Mouse (Mus musculus) induced T-regulatory cell, adult 2 months (primary cell): Measurements from ENCODE around the gene Ifrd1.

ENCODE experiments used
- DNase-seq: peaks from one replicate; pipeline ENCODE4 v3.0.0-alpha.2; 2012; ENCODE audit warnings: low read depth

The Ifrd1 gene

DNA sequence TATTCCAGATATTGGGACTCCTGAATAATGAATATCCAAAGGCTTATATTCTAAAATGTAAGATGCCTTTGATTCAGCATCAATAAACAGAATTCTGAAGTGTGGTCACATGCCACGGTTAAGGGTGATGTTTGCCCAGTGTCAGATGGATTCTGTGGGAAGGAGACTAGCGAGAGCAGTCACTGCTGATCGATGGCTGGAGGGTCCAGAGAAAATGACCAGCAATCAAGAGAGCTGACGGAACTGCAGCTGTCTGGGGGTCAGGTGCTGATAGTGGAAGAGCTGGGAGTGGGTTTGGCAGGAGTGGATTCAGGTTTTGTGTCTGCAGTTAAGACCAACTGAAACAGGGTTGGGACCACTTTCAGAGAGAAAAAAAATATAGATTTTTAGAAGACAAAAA, 5.1 kb downstream of the Ifrd1 start:
- no peak for DNase-seq

DNA sequence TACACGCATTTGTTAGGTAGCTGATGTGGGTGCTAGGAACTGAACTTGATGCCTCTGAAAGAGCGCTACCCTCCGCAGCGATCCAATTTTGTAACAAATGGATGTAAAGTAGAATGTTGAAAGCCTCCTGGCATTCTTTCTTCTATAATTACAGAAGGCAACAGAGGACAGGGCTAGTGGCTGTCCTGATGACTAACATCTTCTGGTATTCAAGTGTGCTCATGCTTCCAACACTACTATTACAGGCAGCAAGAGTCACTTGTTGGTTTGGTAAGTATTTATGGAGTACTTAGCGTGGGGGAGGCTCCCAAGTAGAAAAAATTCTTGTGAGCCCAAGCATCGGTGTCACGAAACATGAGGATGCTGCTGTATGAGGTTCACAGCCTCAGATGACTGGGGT, 9.1 kb downstream of the Ifrd1 start:
- no peak for DNase-seq

DNA sequence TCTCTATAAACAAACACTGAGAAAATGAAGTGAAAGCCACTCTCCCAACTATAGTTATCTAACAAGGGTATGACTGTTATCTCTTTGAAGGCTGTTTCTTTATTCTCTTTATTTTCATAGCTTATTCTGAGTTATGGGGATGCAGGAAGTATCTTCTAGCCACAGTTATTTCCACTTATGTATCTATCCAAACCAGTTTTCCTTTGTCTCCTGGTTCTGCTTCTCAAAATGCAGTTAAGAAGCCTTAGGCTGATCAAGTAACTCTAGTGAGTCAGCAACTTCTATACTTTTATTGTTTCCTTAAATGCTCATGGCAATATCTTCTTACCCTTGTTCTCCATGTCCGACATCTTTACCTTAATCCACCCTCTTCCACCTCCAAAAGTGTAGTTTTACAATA, 16.1 kb downstream of the Ifrd1 start:
- no peak for DNase-seq

DNA sequence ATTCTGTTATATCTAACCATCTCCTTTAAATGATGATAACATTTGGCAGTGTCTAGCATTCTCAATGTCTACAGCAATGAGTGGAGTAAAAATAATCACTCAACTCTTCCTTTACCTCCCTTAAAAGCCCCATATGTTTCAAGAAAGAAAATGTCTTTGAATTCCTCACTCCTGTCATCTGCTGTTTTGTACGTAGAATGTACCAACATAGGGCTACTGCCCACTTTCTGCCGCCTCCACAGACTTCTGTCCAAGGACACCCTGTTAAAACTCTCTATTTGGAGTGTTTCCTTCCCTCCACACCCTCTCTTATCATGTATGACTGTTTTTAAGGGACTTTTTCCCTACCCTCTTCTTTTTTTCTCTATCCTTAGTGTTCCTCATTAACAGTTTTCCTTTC, 16.7 kb downstream of the Ifrd1 start:
- no peak for DNase-seq

DNA sequence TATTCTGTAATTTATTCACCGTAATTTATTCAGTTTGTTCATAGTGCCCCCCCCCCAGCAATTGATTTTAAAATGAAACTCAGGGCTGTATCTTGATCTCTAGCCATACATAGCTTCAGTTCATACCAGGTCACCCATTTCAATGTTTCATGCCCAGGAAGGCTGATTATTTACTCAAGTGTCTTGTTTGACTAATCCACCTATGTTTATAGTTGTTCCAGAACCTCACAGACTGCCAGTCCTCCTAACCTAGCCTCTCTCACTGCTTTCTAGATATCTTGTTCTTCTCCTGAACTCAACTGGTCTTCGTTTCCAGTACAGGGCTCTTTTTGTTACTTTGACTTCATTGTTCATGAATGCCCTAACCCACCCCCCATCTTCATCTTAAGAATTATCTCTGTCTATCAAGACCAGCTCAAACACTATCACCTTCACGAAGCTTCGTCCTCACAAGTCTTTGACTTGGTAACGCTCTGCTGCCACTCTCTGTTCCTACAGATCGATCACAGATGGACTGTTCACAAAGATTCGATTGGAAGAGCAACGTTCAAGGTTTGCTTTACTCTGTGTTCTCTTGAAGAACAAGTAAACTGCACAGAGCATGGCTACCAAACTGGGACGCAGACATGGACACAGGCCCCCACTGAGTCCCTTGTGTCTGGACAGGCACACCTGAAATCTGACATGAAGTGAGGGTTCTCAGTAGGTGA, 24.0 kb downstream of the Ifrd1 start:
- peak; percentile 39 for DNase-seq

DNA sequence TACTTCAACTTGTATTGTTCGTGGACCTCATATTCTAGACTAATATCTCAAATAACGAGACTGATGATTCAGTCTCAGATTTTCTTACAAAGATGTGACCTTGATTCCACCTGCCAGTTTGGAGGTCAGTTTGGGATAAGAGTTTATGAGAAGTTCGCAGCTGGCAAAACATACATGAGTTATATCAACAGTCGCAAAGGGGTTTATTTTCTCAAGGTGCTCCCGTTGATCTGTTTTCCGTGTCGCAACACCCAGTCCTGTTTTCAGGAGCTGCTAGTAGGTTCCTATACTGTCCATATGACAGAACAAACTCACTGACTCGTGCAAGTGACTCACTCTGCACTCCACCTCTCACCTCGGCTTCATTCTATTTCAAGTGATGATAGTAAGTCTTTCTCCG, 24.6 kb downstream of the Ifrd1 start:
- DNase-seq = no peak

DNA sequence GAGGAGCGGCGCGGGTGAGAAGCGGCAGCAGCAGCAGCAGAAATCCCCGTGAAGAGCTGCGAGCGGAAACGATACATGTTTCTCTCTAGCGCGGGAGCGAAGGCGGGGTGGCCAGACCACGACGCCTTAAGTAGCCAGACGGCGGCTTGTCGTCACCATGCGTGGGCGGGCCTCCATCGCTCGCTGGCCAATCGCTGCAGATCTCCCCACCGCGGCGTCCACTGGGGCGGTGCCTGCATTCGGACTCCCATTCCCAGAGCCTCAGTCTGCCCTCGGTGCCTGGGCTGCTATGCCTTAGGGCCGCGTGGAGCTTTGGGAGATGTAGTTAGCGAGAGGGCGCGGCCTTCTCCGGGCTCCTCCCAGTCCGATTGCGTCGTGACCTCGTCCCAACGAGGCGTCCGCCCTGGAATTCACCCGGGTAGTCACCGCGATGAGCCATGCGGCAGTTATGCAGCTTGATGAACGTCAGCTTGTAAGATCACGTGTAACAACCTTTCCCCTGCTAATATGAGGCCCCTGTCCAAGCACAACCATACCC, 25.2 kb downstream of the Ifrd1 start:
- DNase-seq = peak; percentile 99

DNA sequence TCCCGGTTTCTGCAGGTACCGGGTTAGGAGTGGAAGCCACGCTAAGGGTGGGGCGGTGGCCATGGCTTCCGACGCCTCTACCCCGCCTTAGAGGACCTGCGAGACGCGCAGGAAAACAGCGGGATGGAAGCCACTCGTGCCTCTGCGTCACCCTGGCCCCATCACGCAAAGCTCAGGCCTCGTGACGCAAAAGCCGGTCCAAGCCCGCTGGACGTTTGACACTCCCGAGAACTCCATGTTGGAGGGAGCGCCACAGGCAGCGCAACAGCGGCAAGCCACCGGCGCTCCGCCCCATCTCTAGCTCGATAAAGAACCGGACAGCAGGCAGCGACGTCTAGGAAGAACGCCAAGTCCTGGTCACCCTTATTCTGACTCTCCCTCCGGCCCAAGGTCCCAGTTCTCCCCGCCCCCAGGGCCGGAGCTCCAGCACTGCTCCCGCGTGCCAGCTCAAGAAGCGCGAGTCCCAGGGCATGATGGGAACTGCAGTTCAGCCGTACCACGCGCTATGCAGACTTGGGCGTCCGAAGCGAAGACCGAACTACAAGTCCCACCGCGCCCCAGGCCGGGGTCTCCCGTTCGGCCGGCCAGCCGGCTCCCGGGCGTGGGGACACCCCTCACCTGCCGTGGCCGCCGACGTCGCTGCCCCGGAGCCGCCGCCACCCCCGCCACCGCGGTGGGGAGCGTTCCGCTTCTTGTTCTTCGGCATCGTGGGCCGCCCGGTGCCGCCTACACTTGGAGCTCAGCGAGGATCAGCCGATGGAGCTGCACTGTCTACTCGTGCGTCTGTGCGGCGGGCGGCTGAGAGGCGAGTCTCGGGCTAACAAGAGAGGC, 25.8 kb downstream of the Ifrd1 start:
- peak; percentile 90 for DNase-seq

DNA sequence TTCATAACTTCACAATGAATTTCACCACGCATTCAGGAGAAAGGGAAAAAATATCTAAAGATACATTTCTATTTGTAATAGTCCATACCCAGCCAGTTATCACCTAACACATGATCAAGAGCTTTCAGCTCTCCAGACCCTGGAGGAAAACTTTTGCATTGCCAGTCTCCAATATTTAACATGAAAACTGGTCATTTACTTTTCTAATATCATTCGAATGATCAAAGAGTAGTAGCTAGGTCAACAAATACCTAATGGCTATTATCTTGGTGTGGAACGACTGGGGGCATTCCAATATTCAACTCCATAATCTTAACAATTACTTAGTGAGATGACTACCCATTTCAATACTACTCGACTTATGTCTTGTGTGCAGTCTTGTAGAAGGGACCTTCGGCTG, 26.7 kb downstream of the Ifrd1 start:
- no peak for DNase-seq

DNA sequence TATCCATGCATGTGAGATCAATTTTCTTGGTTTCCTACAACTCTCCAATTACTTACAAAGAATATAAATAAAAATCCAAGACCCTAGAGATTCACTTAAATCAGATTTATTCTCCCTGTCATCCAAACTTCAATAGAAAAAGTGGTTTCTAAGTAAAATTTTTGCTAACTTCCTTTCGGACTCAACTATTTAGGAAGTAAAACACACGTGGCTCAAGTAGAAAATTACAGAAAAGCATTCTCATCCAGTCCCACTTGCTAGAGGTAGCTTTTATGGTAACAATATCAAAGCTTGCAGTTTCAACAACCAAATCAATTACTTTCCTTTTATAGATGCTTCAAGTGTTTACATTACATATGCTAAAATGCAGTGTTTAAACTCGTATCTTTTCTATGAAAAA, 27.4 kb downstream of the Ifrd1 start:
- DNase-seq = peak; percentile 45

DNA sequence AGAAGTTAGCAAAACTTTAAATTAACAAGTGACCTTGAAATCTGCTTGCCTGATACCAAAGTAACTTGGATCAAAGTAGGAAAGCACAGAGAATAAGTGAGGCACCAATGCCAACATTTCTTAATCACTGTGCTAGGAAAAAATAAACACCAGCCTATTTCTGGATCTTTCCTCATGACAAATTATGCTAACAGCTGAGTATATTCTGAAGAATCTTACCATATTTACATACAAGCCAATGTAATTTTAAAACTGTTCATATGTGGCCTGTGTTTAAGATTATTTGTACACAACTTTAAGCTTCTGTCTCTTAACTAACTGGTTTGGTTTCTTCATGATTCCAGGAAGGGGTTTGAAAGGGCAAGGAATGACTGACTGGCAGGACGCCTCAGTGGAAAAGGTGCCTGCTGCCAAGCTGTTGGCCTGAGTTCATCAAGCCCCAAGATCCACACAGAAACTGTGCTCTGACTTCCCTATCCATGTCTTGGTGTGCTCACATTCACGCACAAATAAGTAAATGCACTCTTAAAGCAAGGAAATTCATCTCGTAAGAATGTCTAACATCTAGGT, 28.2 kb downstream of the Ifrd1 start:
- peak; percentile 41 for DNase-seq

DNA sequence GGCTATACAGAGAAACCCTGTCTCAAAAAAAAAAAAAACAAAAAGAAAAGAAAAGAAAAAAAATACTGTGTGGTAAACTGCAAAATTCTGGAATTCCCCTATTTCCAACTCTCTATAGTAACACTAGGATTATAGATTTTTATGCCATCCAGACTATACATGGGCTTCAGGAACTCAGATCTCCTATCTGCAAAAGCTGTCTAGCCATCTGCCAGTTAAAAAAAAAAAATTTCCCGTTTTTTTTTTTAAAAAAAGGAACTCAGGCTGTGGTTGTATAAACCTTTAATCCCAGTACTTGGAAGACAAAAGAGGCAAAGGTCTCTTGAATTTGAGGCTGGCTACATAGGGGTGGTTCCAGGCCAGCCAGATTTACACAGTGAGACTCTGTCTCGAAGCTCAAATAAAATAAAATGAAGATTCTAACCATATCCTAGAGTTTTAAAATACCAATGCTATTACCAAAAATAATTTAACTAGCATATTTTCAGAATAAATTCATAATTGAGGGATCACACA, 29.8 kb downstream of the Ifrd1 start:
- no peak for DNase-seq

DNA sequence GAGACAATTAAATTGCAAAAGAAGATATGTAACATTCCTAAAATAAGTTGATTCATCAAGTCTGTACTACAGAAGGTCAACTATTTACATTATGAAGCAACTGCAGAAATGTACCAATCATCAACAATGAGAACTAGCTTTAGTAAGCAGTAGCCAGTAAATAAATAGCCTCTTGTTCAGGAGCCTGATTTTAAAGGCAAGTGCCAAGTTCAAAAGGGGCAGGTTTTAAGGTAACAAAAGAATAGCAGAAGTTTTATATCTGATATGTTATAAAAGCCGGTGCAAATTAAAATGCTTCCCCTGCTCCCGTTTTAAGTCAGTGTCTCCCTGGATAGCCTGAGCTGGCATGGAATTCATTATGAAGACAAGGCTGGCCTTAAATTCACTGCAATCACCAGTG, 30.5 kb downstream of the Ifrd1 start:
- DNase-seq = peak; percentile 19

DNA sequence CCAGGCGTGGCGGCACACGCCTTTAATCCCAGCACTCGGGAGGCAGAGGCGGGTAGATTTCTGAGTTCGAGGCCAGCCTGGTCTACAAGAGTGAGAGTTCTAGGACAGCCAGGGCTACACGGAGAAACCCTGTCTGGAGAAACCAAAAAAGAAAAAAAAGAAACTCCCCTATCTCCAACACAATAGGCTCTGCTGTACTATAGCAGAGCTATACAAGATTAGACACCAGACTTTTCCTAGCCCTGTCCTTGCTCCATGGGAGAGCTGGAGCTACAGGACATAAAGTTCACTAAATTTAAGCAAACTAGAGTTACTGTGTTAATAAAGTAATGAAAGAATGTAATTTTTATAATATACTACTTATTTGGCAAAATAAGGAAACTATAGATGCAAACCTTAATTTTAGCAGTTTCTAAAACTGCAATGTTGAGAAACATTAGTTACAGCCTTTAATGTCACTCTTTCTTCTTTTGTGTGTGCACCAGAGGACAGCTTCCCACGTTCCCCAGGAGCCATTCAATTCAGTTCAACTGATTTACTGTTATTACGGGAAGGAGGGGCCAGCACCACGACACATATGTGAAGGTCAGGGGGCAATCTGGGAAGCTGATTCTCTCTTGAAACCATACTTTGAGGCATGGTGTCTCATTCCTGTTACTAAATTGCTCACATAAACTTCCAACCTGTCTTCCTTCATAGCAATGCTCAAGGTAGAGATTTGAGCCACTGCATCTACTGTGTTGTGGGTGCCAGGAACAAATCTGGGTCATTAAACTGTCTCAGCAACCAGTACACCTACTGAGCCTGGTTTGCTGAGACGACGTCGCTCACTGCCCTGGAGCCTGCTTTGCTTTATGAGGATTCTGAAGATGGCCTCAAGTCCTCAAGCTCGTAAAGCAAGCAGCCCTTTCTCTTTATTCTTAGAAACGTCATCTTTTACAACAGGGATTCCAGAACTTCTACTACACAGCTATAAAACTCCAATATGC, 33.1 kb downstream of the Ifrd1 start:
- DNase-seq = peak; percentile 10

DNA sequence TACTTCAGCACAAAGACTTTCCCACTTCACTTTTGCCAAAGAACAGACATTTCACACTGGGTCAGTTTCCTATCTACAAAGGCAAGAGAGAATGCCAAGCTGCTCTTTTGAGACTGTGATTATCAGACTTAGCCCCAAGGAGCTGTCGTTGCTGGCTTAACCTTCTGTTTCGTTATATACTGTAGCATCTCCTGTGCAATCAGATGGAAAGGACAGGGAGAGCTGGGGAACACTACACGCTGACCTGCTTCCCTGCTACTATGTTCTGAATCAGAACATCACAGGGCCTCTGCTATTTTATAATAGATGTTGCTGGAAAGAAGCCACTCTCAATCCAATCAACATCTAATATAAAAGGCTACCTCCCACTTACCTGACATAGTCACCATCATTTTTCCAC, 39.3 kb downstream of the Ifrd1 start:
- DNase-seq = no peak

DNA sequence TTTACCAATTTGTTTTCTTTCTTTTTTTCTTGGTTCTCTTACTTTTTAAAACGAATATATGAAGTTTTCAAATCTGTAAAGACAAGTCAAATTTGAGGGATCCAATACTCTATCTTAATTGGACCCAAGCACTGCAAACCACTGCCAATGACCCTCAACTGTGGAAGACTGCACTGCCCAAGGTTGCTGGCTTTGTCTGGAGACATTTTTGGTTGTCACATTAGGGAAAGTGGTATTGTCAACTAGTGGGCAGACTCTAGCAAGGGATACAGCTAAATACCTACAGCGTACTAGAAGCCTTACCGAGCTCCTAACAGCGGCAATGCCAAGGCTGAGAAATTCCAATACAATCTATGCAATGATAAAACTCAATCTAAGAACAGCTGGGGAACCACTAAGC, 40.4 kb downstream of the Ifrd1 start:
- DNase-seq = no peak

DNA sequence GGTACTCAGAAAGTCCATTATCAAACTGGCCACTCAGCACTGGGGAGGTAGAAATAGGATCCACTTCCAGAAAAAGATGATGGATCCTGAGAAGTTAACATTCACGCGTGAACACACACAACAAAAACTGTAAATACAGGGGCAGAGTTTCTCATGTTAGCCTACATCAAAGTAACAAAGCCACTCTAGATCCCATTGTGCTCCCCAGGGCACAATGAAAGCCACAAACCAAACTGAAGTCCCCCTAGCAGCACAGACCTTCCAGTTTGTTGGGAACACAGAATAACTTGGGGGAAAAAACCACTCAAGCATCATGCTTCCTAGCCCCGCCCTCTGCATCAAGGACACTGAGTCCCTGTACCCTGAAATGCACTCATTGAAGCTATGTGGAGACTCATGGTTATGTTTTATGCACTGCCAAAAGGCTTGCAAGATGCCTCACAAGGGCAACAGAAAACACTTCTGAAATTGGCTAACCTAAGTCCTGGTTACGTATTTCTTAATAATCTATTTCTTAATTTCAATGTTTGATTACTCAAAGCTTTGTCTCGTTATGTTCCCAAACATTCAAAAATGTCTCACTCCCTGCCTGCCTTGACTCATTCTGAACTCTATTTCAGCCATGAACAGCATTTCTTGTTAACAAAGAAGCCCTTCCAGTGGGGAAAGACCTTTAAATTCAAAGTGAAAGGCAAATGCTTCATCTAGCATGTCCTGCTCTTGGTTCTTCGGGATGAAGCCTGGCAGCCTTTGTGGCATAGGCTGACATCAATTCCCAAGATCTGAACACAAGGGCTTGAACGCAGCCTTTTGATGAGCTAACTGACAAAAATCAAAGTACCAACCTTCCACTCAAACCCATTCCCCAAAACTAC, 45.9 kb downstream of the Ifrd1 start:
- peak; percentile 13 for DNase-seq

DNA sequence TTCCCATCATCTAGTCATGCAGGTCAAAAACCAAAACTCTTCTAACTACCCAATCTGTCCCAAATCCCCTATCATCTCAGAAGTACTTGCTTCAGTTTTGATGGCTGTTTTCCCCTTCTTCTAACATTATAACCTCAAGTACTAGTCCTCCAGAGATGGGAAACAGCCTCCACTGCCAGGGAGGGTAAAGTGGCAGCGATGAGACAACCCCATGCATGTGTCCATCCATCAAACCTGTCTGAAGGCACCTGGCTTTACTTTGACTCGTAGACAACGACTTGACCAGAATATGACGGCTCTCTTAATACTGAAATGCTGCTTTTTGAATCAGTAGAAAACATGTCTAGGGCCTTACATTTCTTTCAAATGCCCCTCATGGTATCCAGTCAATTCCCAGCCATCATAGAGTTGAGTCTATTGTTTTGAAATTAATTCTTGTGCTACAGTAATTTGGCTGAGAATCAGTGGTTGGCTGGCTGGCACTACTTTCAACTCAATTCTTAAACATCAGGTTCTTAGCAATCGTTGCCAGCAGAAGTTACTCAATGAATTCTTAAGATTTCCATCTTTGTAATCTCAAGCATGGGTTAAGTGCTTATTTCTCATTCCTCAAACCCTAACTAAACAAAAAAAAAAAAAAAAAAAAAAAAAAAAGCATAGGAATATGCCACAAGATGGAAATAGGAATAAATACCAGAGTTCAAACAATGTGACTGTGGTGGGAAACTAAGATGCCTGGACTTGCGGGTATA, 47.6 kb downstream of the Ifrd1 start:
- DNase-seq = peak; percentile 21

DNA sequence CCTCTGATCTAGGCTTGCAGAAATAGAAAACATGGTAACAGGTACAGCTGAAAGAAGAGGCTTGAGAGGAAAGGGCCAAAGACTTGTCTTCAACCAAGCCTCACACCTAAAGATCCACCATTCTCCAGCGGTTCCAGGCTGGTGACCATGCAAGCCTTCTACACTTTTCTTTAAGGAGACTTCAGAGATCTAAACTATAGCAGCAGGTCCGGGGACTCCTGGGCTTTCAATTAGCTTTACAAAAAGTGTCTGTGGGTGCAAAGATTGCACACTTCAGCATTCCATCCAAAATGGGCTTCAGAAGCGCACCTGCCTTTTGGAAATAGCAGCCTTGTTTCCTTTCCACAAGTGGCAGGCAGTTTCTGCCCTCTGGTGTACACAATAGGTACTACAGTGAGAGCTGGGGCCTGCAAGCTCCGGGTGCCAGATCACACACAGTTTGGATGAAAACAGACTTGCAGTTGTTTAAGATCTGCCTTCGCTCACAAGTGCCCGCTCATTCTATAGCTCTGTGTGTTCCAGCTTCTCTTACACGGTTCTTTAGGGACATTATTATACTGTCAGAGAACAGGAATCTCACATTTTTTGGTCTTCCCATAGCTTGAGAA, 48.4 kb downstream of the Ifrd1 start:
- DNase-seq = peak; percentile 85
